Mouse (Mus musculus) embryo, embryonic 11 days (tissue): ENCODE measurements around the gene Tmpo.
"Not testable (repeated sequence)": the region's sequence is repeated elsewhere in the genome, so short reads cannot be mapped to it uniquely, and the experiment has no call there.

Experiments
- DNase-seq: peaks from one replicate; pipeline ENCODE4 v3.0.0-alpha.2; 2015

Gene Tmpo

DNA sequence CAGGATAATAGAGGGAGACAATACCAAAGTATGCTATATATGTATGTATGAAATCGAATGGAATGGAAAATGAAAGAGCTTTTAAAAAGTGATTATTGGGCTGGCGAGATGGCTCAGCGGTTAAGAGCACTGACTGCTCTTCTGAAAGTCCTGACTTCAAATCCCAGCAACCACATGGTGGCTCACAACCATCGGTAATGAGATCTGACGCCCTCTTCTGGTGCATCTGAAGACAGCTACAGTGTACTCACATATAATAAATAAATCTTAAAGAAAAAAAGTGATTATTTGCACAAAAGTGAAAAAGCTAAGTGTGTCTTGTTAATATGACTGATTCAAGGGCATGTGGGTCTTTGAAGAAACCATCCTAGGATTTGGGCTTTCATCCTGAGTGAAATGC lies 3.8 kb upstream of the Tmpo start:
- DNase-seq: not testable (repeated sequence)

DNA sequence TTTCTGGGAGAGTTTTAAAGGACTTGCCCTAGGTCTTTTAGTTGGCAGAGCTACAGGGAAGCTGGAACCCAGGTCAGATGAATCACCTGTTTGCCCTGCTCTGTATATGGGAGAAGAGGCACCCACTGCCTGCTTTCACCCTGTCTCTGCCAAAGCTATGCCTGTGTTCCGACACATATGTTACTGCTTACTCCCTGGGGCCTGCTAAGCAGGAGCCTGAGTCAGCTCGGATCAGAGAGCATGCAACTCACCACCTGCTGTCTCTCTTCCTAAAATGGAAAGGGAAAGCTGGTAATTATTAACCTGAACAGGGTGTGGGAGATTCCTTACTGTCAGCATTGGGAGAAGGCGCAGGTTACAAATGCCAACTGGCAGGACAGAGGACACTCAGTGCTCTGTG lies 2.2 kb upstream of the Tmpo start:
- DNase-seq: no peak

DNA sequence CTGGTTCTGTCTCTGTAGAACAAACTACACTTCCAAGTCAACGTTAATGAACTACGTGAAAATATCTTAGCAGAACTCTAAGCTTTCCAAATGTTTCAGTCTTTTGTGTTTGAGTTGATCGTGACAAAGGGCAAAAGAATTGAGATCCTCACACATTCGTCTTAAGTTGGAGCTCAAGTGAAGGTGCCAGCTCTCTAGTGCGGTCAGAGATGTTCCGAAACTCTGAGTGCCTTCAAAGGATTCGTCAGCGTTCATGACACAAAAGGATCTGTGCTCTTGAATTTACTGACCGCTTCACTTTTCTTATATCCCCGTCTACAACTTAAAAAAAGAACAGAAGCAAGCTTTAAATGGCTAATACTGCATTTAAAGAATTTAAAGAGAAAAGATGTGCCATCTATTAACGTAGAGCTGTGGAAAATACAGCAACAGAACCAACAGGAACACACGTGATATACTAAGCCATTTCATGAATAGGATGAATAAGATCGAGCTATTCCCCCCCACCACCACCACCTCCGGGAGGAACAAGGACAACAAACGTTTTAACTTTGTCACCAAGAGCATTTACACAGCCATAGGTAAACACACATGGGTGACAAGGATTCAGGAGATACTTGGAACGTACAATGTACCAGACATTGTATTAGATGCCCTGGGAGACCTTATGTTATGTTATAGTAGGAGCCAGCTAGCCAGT lies 1.3 kb upstream of the Tmpo start:
- DNase-seq: peak; percentile 76

DNA sequence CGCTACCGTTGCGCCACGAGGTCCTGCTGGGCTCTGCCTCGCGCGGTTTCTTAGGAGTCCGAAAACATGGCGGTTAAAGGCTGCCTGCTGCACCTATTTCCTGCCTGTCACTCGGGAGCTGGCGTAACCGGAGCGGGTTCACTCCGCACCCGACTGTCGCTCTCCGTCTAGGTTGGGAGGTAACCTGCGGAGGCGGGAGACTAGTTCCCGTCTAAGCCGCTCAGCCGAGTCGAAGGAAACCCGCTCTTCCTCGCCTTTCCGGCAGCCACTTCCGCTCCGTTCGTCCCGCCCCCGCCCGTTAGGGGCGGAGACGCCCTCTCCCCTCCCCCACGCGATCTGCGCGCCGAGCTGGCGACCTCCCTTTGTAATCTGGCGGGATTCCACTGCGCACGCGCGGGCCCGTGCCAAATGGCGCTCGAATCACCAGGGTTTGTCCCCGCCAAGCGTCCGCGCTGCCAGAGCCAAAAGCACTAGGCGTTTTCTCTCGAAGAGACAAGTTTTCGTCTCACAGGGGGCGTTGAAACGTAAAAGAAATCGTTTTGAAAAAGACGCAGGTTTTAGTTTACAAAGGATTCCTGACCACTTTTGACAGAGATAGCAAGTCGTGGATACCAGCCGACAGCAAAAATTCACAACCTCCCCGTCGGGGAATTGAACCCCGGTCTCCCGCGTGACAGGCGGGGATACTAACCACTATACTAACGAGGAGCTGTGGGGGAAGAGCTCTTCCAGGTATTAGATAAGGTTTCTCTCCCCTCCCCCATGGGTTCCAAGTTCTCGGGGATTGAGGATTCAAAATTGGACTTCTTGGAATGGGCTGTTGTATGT lies 560 bp upstream of the Tmpo start:
- DNase-seq: peak; percentile 98

DNA sequence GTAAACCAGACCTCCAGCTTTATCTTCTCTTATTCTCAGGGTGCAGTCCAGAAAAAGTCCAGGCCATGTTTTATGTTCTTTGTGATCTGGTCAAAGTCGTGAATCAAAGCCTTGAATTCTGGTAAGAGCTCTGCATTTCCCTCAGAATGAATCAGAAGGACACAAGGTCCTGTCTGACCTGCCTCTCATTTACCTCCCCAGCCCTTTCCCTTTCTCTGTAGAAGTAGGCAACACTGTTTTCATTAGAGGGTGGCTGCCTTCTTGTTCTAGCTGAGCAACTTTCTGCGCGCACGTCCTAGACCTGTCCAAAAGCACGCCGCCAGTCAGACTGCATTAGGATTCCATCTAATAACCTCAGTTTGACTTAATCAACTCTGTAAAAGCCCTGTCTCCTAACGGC lies 814 bp downstream of the Tmpo start:
- peak; percentile 47 for DNase-seq

DNA sequence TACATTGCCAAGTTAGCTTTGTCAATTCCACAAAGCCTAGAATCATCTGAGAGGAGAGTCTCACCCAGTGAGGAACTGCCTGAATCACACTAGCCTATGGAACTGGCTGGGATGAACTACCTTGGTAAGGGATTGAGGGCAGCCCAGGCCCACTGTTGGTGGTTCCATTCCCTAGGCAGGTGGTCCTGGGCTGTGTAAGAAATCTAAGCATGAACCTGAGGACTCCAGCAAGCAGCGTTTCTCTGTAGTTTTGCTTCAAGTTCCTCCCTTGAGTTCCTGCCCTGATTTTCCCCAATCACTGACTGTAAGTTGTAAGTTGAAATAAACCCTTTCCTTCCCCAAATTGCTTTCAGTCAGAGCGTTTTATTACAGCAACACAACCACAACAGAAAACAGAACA lies 1.3 kb downstream of the Tmpo start:
- no peak for DNase-seq

DNA sequence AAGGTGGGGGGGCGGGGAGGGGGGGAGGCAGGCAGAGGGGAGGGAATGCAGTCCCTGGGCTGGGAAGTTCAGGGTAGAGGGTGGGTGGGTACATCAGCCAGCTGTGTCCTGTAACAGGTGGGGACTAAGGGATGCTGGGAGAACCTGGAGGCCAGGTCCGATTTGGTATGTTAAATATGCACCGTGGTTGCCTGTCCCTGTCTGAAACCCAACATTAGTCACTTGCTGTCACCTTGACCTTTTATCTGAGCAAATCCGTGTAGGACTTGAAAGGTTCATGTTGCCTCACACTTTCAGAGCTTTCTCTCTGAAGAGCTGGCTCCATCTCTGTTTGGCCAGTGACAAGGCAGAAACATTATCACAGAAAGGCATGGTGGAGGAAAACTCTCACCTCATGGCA lies 3.9 kb downstream of the Tmpo start:
- DNase-seq: no peak

DNA sequence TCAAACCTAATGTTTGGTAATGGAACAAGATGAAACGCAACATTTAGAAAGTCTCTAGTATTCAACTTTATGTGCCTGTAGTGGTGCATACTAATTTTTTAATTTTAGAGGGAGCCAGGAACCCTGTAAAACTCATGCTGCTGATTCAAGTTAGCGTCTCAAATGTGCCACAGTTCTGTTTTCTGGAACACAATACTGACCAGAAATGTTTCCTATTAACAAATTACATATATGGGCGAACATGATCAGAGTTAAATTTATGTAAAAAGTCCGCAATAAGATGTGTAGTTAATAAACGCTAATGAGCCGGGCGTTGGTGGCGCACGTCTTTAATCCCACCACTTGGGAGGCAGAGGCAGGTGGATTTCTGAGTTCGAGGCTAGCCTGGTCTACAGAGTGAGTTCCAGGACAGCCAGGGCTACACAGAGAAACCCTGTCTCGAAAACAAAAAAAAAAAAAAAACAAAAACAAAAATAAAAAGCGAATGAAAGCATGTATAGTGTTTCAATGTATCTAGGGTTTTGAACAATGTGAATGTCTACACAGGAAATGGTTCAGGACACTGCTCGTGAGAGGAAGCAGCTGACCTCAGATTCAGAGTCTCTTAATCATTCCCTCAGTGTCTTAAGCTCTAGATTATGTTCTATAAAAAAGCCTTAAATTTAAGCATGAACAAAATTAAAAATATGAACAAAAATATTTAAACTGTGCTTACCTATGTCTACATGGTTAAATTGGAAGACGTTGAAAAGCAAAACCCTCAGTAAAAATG lies 8.6 kb downstream of the Tmpo start:
- DNase-seq: no peak

DNA sequence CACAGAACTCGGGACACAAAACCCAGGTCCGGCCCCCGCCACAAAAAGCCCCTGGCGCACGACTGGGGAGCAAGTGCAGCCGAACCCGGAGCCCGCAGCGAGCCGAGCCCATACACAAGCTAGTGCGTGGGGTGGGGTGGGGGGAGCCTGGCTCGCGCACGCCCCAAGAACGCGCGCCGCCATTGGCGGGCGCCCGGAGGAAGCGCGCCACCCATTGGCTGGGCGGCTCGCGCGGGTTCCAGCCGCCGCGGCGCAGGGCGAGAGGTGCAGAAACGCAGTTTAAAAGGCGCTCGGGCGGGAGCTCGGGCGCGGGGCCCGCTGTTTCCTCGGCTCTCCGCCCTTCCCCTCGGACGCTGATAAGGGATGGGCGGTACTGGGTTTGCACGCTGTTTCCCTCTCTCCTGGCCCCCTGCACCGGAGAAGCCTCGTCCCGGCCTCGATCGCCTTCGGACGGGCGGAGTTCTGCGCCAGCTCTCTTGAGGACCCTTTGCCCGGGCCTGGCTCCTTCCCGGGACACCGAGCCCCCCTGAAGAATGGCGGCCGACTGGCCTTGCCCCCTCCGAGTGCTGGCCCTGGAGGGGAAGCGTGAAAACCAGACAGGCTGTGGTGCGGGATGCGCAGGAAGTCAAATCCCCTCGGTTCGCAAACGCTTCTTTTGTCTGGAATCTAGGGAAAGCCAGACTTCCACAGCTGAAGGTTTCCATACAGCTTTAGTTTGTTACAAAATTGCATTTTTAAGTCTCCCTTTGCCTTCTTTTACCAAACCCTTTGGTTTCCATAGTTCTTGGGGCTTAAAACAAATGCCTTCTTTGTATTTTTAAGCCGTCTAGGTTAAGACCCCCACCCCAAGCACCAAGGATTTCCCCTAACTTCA lies 9.4 kb downstream of the Tmpo start:
- DNase-seq: peak; percentile 96

DNA sequence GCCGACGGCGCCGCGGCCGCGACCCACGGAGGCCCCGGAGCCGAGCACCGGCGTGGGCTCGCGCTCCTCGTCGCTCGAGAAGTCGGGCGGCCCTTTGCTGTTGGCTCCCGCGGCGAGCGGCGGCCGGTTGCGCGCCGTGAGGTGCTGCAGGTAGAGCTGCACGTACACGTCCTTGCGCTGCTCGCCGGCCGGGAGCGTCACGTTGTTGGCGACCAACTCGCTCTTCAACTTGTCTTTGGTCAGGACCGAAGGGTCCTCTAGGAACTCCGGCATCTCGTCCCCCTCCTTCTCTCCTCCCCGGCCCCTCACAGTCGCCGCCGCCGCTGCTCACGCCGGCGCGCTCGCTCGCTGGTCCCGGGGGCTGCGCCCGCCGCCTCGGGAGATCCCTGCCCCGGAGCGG lies 10.1 kb downstream of the Tmpo start:
- no peak for DNase-seq

DNA sequence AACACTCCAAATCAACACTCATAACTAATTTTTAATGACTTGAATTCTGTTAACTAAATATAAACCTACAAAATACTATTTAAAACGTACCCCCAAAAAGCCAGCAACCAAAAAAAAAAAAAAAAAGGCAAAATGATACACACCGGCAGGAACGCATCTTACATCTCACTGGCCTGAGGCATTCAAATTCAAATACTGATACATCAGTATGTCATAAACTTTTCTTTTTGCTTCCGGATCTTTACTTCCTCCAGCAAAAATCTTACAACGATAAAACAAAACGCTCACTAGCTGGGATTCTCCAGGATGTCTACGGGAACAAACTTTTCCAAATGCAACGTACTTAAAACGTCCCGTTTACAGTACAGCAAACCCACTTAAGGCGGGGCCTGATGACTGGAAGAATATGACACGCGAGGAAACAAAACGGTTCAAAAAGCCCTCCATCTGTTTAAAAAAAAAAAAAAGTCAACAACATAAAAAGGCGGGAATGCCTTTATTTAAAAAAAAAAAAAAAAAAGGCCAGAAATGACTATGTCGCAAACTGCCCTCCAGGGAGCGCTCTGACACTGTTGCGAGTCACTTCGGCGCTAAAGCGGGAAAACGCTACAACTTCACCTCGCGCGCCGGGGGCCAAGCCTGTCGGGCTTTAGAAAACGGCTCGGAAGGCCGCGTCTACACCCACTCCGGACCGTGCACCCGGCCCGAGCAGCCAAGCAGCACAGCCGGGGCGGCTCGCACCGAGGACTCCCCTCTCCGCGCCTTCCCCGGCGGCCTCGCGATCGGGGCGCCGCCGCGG lies 10.8 kb downstream of the Tmpo start:
- DNase-seq: peak; percentile 96

DNA sequence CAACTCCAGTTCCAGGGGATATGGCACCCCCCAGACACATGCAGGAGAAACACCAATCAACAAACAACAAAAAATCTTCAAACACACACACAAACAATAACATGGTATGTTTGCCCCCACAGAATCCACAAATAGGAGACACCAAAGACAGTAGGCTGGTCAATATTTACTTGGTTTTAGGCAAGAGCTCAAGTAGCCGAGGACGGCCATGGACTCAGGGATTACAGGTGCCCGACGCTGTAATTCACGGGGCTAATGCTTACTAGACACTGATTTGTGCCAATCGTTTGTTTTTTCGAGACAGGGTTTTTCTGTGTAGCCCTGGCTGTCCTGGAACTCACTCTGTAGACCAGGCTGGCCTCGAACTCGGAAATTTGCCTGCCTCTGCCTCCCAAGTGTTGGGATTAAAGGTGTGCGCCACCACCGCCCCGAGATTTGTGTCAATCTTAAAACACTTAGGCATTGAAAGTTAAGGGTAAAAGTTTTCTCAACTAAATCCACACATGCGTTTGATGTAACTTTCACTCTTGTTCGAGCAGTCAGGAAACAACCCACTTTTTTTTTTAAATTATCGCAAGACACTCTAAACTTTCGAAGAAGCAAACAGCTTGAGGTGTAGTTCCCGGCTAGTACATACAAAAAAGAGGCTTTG lies 11.6 kb downstream of the Tmpo start:
- no peak for DNase-seq

DNA sequence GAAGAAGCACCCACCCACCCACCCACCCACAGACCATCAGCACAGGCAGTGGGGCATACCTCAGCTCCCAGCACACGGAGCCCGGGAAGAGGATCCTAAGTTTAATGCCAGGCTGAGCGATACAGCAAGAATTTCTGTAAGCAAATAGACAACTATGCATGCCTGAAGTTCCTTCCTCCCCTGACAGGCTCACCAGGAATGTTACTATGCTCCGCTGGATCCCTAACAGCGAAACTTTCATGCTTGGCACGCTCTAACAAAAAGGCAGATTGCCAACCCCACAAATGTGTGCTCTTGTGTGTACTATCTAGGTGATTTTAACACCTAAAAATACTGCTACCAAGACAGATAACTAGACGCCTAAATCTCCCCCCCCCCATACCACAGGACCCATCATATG lies 13.8 kb downstream of the Tmpo start:
- DNase-seq: no peak

DNA sequence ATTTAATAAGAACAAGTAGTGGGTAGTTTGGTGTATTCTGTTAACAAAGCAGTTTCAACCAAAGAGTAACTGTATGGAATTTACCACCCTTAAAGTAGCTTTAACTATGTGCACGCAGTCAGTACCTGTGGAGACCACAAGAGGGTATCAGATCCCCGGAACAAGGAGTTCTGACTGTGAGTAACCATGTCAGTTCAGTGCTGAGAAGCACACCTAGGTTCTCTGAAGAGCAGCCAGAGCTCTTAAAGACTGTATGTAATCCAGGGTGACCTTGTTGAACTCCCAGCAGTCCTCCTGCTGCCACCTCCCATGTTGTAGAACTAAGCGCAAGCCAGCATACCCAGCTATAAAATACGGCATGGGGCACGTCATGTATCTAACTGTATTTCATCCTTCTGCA lies 14.2 kb downstream of the Tmpo start:
- DNase-seq: peak; percentile 66

DNA sequence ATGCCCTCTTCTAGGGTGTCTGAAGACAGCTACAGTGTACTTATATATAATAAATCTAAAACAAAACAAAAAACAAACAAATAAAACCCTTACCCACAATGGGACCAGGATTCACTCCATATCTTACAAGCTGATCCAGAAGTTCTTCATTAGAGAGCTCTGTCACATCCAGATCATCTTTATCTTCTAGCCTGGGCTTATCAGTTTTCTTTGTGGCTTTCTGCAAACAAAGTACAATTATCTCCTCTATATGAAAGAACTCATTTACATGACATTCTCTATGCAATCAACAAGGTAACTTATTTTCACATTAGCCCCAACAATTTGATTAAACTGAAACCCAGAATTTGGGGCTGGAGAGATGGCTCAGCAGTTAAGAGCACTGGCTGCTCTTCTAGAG lies 15.3 kb downstream of the Tmpo start:
- no peak for DNase-seq

DNA sequence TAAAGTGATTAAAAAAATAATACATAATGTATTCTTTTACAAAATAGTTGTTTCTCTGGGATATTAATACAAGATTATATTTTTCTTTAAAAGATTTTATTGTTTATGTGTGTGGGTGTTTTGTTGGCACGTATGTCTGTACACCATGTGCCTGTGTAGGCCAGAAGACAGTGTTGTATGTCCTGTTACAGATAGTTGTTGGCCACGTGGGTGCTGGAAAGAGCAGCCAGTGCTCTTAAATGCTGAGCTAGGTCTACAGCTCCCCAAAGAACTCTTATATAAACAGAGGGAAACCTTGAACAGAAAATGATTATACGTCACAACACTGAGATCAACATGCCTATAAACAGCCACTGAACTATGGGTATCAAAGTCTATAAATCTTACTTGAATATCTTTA lies 16.6 kb downstream of the Tmpo start:
- DNase-seq: no peak

DNA sequence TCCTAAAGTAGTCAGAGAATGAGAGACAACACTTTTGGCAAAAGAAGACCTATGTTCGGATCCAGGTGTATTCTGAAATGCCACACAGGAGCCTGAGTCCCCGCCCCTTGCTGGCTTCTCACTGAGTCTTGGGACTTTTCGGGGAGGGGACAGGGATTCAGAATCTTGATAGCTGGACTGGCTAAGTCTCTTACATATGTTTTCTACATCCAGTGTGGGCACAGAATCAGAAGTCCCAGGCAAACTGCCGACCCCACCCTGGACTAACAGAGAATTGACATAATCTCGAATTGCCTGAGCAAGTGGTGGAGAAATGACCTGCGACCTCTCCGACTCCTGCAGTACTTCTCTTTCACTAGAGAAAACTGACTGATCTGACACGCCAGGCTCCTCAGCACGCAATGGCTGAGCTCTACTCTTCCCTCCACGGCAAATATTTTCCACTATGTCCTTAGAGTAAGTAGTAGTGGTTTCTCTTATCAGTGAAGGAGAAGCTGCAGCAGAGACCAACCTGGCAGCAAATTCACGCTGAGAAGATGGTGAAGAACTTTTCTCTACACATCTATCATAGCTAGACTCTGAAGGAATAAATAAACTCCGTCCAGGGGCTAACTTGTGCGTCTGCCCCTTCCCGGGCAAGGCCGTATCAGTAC lies 18.5 kb downstream of the Tmpo start:
- DNase-seq: no peak

DNA sequence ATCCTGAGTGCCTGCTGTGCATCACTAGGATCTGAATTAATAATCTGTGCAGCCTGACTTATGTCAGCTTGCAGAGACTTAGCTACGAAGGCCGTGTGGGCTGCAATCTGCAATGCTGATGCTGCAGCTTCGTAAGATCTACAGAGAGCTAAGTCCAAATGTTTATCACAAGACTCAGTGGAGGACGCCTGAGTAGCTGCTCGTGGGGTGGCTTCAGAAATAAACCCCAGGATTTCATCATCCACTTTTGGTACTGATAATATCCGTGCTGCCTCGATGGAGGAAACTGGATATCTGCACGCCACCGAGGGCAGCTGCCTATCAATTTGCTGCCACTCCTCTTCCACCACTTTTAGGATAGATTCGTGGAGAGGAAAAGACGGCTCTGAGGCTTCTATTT lies 19.0 kb downstream of the Tmpo start:
- no peak for DNase-seq

DNA sequence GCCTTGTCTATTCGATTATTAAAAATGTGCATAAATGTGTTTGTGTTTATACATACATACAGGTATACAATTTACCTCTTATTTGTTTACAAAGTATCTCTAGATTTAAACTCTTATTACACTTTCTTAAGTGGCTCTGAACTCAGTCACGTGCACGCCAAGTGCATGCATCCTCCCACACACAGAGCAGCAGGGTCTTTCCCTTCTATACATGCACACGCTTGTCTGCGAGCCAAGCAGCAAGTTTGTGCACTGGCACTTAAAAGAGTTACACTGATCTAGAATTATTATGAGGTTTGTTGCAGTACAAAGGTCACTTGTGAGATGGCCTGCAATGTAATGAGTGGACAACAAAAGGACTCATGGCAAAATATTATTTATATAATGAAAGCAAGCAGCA lies 20.1 kb downstream of the Tmpo start:
- DNase-seq: no peak

DNA sequence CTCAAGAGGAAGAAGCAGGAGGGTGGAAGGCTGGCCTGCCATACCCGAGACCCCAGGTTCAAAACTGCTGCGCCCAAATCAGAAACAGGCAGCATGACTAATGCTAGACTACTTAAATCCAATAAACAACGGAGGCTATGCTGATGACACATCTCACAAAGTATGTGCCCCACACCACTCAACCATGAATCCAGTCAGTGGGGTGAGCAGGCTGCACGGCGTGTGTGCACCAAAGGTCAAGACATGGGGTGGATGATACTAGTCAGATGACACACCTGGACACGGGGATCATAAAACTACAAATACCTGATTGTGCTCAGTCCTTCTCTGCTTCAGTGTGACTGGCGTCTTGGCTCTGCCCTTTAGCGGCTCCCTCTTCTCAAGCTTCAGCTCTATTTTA lies 22.7 kb downstream of the Tmpo start:
- DNase-seq: no peak

DNA sequence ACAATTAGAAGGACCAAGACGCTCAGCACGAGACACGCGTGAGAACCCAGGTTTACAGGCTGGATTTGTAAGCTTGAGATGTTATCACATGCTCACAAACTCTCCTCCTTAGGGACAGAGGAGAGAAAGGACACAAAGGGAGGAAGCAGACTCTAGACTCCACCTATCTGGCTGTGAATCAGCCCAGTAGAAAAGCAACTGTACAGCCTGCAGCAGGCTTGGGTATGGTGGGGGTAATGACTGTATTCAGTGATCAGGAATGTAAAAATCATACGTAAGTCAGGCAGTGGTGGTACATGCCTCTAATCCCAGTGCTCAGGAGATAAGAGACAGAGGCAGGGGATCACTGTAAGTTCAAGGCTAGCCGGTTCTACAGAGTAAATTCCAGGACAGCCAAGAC lies 24.8 kb downstream of the Tmpo start:
- DNase-seq: no peak
